Mouse (Mus musculus) cerebellum, adult (tissue): ENCODE data around the gene Nek3.

Experiments used
- ATAC-seq: cut with Nextera tagmentation; 2 replicates; pipeline ENCODE4 v1.9.2; 2017; ENCODE audit warnings: mild to moderate bottlenecking, moderate library complexity, mixed read lengths; ENCODE audit not compliant: insufficient number of reproducible peaks, low FRiP score, low TSS enrichment

The Nek3 gene

DNA sequence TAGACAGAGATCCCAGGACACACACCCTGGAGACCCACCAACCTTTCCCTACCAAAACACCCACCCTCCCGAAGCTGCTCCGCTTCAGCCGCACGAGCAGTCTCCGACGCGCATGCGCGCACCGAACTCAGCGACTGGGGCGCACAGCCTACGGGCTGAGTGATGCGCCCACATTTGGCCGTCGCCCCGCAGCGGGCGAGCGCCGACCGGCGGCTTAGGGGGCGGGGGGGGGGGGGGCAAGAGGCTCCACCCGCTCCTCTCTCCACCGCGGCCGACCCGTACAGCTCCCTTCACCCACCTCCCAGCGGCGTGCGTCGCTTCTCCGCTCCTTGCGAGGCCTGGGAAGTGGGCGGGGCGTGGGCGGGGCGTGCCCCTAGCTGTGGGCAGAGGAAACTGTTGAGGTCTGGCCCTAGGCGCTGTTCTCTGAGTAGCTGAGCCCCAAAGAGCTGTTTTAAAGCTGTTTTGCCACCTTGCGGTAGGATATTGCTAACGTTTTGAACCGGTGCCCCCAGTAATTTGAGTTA lies at the start of gene Nek3:
Gene Nek3 (minus strand): TSS at position 356 of the 524 bp plus-strand sequence.
- ATAC-seq, result peak; percentile 94

DNA sequence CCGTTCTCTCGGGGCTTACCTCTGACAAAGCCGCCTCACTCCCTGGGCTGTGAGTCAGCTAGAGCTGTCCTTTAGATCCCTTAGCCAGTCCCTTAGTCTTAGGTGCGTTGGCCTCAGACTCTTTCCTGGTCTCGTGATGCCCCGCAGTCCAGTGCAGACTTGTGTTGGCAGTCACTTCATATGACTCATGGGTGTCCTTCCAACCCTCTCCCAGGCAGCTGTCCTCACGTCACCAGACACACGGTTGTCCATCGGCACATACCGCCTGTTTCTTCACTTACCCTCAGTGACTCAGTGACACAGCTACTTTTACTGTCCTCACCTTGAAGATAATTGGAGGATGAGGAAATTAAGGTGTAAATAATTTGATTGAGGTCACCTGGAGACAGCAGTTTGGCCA lies 48.6 kb upstream of the Nek3 start:
- no peak for ATAC-seq

DNA sequence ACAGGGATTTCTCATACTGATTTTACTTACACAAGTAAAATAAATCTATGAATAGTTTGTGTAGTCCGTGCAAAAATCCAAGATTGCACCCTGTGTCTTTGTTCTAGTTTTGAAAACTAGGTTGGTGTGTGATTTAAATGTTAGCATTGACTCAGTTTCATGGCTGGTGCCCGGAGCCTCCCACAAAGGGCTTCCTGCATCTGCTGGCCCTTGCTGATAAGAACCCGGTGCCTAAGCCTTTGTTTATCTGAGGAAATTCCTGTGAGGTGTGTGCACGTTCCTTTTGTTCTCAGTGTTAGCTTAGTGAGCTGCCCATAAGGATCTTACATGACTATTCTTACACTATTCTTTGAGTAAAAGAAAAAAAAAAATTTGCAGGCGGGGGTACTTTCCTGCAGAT lies 42.8 kb upstream of the Nek3 start:
- ATAC-seq, result no peak

DNA sequence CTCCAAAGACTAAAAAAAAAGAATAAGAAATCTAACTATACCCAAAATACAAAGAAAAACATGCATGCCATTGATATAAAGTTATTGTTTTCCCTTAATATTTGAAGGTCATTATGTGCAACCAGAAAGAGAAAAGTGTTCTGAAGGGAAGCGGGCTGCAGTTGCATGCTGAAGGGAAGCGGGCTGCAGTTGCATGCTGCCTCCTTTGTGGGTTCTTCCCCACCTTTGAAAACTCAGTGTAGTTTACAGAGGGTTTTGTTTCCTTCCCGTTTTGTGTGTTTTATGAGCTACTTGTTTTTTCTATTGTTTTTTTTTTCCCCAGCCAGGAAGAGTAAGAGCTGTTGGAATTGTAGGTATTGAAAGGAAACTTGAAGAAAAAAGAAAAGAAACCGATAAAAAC lies 41.3 kb upstream of the Nek3 start:
- no peak for ATAC-seq

DNA sequence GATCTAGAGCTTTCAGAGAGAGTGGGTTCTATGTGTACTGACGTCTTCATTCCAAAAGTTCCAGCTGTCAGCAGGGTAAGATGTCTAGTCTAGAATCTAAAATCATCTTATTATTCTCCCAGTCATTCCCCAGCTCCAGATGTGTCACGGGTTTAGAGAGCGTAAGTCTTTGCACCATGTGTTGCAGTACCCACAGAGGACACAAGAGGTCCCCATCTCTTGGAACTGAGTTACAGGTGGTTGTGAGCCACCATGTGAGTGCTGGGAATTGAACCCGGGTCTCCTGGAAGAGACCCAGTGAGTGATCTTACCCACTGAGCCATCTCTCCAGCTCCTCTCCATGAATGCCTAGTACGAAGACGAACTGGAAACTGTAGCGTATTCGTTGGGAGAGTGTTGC lies 33.2 kb upstream of the Nek3 start:
- no peak for ATAC-seq

DNA sequence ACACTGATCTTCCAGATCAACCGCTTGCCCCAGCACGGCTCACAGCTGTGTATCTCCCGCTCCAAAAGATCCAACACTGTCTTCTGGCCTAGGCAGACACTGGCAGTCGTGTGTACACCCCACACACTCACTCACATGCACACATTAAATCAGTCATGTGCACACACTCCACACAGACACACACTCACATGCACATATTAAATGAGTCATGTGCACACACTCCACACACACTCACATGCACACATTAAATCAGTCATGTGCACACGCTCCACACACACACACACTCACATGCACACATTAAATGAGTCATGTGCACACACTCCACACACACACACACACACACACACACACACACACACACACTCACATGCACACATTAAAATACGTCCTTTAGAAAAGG lies 31.7 kb upstream of the Nek3 start:
- no peak for ATAC-seq

DNA sequence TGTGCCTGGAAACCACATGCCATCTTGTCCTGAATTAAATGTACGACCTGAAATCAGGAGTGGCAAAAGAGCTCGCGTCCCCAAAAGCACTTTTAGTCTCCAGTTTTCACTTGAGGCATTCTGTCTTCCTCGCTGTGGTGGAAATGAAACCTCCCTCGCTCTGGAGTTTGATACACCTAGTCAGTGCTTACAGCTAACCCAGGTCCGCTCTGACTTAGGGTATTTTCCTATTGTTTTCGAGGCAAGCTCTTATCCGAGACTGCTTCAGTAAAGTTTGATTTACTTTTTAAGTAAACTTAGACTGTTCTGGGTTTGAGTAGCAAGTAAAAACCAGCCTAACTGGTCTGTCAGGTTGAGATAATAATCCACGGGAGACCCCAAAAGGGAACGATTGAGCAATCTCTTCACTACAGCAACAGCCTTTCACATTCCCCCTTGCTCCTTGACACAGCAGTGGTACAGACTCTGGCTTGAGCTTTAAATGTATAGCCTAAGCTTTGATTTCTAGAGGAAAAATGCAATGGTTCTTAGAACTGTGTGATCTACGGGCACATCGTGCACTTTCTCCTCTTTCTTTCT lies 27.3 kb upstream of the Nek3 start:
- peak; percentile 36; the same call in 1 of the 2 replicates for ATAC-seq

DNA sequence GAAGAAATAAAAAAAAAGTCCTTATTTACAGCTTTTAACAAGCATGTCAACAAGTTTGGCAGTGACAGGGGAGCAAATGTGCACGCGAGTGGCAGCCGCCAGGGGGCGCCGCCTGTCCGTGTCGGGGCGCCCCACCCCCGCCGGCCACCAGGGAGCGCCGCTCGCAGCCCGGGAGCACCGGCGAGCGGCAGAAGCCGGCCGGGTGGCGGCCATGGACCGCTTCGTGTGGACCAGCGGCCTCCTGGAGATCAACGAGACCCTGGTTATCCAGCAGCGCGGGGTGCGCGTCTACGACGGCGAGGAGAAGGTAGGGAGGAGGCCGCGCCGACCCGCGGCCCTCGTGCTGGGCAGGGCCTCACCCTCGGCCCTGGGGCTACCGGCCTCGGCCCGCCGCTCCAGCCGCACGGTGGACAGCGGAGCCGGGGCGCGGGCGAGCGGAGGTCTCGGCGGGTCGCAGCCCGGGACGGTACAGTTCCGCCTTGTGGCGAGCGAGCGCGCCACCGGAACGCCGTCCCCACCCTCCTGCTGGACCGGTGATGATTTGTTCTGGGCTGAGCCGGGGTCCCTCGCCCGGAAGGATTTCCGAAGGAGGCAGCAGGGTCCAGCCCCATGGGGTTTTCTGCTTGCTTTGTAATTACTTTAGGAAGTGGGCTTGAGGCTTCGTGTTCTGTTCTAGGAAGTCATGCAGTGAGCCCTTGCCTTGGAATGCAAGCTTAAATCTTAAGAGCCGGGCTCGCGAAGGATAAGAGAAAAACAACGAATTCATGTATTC lies 26.6 kb upstream of the Nek3 start, which contains the start of gene Vps36:
Gene Vps36 (plus strand): TSS at position 150 of the 772 bp plus-strand sequence.
- ATAC-seq, result peak; percentile 95

DNA sequence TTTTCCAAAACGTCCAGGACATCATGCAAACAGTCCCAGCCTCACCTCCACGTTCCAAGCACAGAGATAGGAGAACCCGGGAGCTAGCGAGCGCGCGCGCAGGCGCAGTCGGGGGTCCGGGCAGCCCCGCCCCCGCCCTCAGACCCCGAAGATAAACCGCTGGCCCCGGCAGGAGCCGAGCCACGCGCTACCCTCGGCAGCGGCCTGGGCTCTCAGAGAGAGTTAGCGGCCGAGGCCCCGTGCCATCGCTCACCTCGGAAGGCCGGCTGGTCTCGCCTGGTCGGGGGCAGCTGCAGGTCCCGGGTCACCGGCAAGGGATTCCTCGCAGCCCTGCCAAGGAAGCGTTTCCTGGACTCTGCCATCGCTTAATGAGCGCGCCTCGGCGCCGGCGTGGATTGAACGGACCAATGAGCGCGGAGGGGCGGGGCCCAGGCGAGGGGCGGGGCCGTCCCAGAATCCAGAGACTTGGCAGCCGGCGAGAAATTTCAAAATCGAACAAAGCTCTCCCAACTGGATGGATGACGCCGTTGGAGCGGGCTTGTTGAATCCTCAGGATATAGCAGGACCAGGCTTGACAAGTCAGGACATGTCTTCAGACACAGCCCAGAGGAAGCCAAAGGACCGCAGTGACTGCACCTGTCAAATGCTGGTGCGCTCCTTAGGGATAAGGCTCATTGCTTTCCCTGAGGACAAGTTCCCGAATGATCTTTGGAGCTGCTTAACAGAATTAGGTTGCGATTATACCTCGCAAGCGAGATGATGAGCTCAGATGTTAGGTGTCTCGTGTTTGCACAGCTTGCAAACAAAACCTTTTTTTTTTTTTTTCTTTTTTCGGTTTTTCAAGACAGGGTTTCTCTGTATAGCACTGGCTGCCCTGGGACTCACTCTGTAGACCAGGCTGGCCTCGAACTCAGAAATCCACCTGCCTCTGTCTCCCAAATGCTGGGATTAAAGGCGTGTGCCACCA lies 19.5 kb upstream of the Nek3 start, which contains the start of gene Ckap2:
Gene Ckap2 (minus strand): TSS at position 389 of the 967 bp plus-strand sequence.
- peak; percentile 92 for ATAC-seq

DNA sequence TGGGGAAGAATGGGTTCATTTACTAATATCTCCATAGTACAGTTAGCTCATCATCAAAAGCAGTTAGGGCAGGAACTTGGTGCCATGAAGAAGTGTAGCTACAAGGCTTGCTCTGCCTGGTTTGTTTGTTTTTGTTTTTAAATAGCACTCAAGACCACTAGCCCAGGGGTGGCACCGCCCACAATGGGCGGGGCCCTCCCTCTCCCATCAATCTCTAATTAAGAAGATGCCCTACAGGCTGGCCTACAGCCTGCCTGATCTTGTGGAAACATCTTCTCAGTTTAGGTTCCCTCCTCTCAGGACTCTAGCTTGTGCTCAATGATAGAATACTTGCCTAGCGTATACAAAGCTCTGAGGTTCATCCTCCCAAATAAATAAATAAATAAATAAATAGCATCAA lies 18.6 kb upstream of the Nek3 start:
- ATAC-seq, result no peak

DNA sequence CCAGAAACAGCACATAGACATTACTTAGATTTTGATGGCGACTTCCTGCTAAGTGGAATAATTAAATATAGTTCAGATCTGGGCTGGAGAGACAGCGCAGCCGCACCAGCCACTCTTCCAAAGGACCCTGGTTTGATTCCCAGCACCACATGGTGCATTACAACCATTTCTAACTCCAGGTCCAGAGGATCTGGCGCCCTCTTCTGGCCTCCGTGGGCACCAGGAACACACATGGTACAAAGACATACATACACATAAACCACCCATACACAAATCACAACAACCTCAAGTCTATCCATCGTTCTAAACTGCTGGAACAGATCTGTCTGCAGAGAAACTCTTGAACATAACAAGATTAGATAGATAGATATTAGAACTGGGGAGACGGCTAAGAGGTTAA lies 9.7 kb upstream of the Nek3 start:
- ATAC-seq, result no peak

DNA sequence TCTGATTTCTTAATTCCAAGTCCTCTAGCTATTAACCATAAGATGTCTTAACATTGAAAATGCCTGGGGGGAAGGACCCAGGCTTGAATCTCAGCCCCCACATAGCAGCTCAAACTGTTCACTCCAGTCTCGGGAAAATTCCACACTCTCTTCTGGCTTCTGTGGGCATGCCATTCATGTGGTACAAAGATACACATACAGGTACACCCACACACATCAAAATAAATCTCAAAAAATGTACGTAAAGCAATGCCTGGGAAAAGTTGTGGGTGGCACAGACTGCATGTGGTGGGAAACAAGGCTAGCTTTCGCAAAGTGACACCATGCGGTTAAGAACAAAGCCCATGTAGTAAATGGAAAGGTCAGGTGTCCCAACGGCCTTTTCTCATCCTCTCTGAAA lies 2.9 kb upstream of the Nek3 start:
- no peak for ATAC-seq

DNA sequence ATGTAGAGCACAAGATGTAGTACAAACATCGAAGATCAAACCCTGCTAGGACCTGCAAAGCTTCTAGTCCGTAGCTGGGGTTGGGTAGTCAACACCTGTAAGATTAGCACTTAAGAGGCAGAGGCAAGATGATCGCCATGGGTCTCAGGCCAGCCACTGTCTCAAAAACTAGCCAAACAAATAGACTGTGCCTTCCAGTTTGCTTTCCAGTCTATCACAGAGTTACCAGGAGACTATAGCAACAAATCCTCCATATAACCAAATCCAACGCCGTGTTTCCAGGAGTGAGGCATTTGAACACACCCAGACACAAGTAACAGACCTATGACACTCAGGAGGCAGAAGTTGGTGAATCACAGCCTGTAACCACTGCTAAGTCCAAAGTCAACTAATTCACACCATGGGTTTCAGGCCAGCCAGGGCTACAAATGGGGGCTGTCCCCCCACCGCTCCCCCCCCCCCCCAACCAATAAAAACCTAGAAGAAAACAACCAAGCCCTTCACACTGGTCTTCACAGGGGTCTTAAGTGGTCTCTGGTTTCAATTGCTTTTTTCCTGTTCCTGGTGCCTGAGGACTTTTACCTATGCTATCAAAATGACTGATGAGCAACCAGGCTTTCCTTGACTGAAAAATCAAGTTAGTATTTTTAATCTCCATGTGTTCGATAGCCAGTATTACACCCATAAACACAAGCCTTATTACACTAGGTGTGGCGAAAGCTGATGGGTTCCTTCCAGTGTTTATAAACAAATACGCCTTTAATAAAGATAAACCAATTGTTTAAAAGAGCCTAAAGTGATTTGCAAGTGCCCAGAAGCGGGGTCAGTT lies 770 bp downstream of the Nek3 start:
- peak; percentile 33 for ATAC-seq

DNA sequence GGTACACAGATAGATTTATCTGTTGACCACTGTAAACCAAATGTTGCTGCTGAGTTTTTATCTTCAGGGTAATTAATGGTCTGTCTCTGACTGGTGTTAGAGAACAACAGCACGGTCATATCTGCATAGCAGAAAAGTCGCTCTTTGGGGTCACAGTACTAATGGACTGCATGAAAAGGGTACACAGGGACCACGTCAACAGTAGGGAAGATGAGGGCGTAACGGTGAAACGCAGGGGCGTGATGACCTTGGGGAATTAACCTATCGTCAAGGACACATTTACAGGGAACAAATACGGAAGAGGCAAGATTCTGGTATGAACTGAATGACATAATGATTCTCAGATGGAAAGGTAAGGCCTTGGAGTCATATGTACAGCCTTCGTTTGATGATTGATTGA lies 1.8 kb downstream of the Nek3 start:
- ATAC-seq, result no peak

DNA sequence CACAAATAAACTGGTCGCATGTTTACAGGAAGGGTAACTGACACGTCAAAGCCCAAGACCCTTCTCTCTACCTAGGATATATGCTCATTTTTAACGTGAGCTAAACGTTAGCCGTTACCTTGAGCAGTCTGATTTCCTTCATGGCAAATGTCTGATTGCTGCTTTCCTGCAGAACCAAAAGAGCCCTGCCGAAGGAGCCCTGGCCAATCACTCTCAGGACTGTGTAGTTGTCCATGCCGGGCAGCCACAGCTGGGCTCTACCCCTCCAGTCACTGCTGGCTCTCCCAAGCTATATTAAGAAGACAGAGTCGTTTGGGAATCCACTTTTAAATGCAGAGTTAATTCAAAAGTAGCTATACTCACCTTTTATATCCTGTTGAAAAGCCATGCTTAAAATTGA lies 4.0 kb downstream of the Nek3 start:
- ATAC-seq, result no peak

DNA sequence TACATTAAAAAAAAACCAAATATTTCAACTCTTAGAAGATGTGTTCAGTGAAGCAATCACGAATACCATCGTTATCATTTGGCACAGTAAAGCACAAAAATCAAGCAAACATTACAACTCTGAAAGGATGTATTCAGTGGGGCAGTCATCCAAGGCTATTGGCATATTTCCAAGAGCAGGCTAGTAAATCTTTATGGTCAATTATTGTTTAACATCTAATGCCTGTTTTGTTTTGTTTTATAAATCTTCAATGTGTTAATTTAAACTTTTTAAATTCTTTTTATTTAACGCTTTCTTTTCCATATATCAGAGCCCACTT lies 15.9 kb downstream of the Nek3 start:
- ATAC-seq, result no peak

DNA sequence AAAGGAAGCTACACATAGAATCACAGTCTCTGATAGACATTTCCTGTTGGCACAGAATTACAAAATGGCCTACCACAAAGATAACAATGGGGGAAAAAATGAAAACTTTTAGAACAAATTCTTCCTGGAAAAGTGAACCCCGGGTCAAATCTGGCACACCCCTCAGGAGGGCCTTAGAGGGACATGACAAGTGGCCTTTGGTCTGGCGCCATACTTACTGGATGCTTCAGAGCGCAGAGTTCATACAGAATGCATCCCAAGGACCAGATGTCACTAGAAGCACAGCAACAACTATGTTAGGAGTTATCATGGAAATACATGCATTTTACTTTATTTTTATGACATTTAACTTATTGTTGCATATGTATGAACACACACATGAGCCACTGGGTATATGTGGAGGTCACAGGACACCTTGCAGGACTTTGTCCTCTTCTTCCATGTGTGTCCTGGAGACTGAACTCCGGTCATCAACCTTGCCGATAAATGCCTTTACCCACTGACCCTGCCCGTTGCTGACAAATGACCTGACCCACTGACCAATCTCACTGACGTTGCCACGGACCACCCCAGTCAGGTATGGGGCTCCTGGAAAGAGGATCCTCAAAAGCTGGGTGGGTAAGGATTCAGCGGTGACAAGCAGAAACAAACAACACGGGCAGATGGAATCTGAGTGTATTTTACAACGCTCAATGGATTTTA lies 16.4 kb downstream of the Nek3 start:
- no peak for ATAC-seq

DNA sequence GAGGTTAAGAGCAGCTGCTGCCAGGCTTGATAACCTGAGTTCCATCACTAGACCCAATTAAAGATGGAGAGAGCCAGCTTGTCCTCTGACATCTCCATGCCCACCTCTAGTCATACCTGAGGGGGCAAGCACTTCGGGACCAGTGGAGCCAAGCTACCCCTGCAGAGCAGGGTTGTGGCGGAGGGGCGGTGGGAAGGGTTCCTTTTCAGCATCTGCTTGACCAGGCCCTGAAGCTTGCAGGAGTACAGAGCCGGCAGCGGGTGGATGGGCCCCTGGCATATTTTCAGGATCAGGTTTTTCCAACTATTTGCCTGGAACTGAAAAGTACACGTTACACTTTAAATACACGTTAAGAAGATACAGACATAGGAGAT lies 17.9 kb downstream of the Nek3 start:
- no peak for ATAC-seq

DNA sequence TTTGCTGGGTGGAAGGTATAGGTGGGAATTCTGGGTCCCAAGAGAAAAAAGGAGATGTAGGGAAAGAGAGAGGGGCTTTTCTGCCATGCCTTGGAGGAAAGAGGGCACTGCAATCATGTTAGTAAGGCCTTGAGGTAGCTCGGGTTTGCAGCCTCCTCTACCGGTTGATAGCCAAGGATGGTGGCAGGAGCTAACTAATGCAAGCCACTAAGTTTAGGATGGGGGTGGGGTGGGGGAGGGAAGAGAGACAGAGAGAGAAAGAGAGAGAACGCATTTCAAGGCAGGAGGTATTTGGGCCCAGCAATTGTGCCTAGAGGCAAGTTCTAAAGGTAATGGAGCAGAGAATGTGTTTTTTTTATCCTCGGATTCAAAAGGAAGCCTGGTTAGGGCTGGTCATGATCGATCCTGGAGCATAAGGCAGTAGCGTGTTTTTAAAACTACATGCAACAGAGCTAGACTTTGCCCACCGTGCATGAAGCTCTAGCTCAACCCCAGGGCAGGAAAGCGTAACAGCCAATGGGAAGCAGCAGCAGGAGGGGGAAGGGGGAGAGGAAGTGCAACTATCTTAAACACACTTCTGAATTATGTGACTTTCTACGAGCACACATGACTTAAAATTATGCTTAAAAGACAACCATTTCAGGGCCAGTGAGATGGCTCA lies 18.4 kb downstream of the Nek3 start:
- ATAC-seq, result no peak
